Comparison of ENCODE assay signal across 19 mouse cellular contexts in the genomic region with DNA sequence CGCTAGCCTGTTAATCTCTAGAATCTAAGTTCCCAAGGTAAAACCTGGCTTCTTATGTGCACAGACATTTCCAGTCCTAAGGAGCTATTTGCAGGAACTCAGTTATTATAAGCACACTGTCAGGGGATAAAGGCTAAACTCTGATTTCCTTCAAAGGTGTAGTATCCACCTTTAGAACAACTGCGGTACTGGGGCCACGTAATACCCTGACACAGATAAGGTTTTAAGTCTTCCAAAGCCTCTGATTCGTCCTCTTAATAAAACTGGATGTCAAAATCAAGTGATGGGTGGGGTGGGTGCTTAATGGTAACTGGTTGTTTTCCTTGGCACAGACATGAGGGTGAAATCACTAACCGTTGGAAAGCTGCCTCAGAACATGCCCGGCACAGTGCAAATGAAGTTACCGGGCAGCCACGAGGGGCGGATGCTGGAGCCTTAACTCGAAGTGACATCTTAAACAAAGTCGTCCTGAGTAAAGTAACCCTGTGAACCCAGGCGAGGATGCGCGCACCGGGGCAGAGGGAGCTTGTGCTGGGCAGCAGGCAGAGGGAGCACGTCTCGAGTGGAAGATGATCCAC.
DNase-seq lines count a peak whose midpoint lies in the region; ATAC-seq and TF ChIP-seq lines count a peak whose summit lies in the region.
"Had no signal": no experiment of that assay in that cellular context is flagged by ENCODE, and none has a peak within 500 bp of the region (broad histone marks: within the 10 kb centered on the region; RNA-seq: fewer than 3 reads in every experiment).

No protein-coding gene starts in this region.

- peaks cover 4% of the 10 kb centered on the region for H3K36me3 ChIP-seq in C2C12 (ENCODE audit: control insufficient read depth, insufficient read depth)
- H3K36me3 ChIP-seq: hindbrain, embryonic 10.5 days; intestine, embryonic 15.5 days had no signal

- TF ChIP-seq CTCF in C2C12 (IDR thresholded peaks at IDR 0.05; ENCODE audit: control insufficient read depth, insufficient read depth, insufficient read length), result no peak

- DNase-seq in adrenal gland, postnatal 10 days, result peak; percentile 25
- no peak for DNase-seq in adrenal gland, adult 18-20 months (ENCODE audit: low spot score in 2 of 2)
- peak; percentile 24 to 57 for DNase-seq in kidney, postnatal 25 days
- DNase-seq in kidney, postnatal 14 days, result no peak
- DNase-seq in lung, postnatal 14 days, result peak; percentile 19
- no peak for DNase-seq in natural killer cell, adult 2 months (ENCODE audit: low spot score in 2 of 2)
- DNase-seq: cerebellum, postnatal 25 days; forebrain, postnatal 0 days; gastrocnemius, postnatal 25 days; layer of hippocampus, postnatal 36 days; left cerebral cortex, postnatal 4 days; thymus, adult 2 months had no signal

- no peak overlapping the region for H3K4me3 ChIP-seq in C2C12 (ENCODE audit: insufficient read depth, poor library complexity, severe bottlenecking)
- H3K4me3 ChIP-seq: erythroblast, embryonic 14.5 days; heart, embryonic 12.5 days; hindbrain, embryonic 10.5 days; intestine, embryonic 15.5 days; liver, embryonic 15.5 days had no signal

- no peaks in the 10 kb centered on the region for H3K27me3 ChIP-seq in C2C12 (ENCODE audit: control insufficient read depth, insufficient read depth, insufficient read length)
- H3K27me3 ChIP-seq: heart, embryonic 12.5 days; intestine, embryonic 15.5 days; liver, embryonic 15.5 days had no signal

- no peaks in the 10 kb centered on the region for H3K79me2 ChIP-seq in C2C12 (ENCODE audit: control insufficient read depth, insufficient read depth)

- H3K79me3 ChIP-seq in C2C12 (ENCODE audit: low read depth), result no peaks in the 10 kb centered on the region

- H3ac ChIP-seq in C2C12 (ENCODE audit: control insufficient read depth, insufficient read length, low read depth), result no peak overlapping the region

- no peak for ATAC-seq in erythroblast, adult 5-6 weeks (replicated peaks; ENCODE audit: low FRiP score, poor library complexity, severe bottlenecking)
- ATAC-seq: forebrain, postnatal 0 days; intestine, embryonic 15.5 days had no signal

TF ChIP-seq in C2C12, 6 proteins besides CTCF, POLR2A, EP300 and RAD21:
- TF ChIP-seq MAX (IDR thresholded peaks at IDR 0.05), result peak; percentile 48
- TF ChIP-seq USF1 (IDR thresholded peaks at IDR 0.05; ENCODE audit: low read depth), result peak; percentile 85
- no peak for TF ChIP-seq FOSL1 (IDR thresholded peaks at IDR 0.05; ENCODE audit: insufficient read depth, low read length, poor library complexity, severe bottlenecking)
- no peak for TF ChIP-seq MYOD1 (IDR thresholded peaks at IDR 0.05; ENCODE audit: control insufficient read depth, insufficient read length, low read depth)

Comparison
In these comparisons a context has a peak if more than half of its experiments do, and no peak if none do; other contexts are left out.
1. DNase-seq: peak in adrenal gland, postnatal 10 days (single experiment), kidney, postnatal 25 days (2 of 2) and lung, postnatal 14 days (single experiment); none in adrenal gland, adult 18-20 months (0 of 2), kidney, postnatal 14 days (single experiment) and natural killer cell, adult 2 months (0 of 2).